Mouse (Mus musculus) layer of hippocampus, adult 2 months (tissue): ENCODE data around the gene Scp2. TPM values are rescaled to one million over a fixed set of nuclear protein-coding genes. Genes with fewer than 3 reads are reported as not detected.
"Not testable (repeated sequence)": the region's sequence is repeated elsewhere in the genome, so short reads cannot be mapped to it uniquely, and the experiment has no call there.

Experiments
- DNase-seq, 2 experiments: peaks; one replicate each; pipeline ENCODE4 v3.0.0; 2022; ENCODE audit warnings: low spot score in 2 of 2
- H3K27ac ChIP-seq: fragments of 200-600 bp; 2 replicates; pipeline ENCODE4 v1.8.1; 2022
- H3K4me3 ChIP-seq: fragments of 200-600 bp; 2 replicates; pipeline ENCODE4 v1.8.1; 2022; ENCODE audit warnings: mild to moderate bottlenecking
- CTCF ChIP-seq: fragments of 200-600 bp; conservative IDR thresholded peaks from 2 replicates; pipeline ENCODE4 v1.8.1; 2022; ENCODE audit warnings: antibody characterized with exemption, mild to moderate bottlenecking, moderate library complexity
- total RNA-seq, 2 experiments: library from RNA; stranded (reverse); gene quantifications; 2 replicates each; pipeline ENCODE4 v1.2.3; 2021

The Scp2 gene
- total RNA-seq, 2 experiments from 2014 or later = 91.8 to 96.0 TPM

DNA sequence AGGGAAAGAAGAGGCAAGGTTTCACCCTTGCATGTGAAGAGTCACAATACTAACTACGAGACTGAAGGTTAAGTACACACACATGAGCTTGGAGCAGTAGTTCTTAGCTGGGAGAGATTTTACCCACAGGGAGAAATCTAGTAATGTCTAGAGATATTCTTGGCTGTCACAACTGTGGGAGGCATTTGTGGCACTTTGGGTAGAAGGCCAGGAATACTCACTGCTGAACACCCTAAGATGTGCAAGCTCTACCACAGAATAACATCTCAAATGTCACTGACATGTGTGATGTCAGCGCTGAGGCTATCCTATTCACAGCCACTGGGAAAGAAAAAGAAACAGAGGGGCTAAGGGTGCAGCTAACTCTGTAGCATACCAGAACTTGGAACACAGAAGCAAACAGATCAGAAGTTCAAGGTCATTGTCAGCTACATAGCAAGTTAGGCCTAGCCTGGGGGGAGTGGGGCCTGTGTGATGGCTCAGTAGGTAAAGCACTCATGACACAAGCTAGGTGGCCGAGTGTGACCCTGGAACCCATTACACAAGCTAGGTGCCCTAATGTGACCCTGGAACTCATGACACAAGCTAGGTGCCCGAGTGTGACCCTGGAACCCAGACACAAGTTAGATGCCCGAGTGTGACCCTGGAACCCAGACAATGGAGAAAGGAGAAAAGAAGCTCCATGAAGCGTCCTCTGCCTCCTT is 61.6 kb downstream of the Scp2 start:
- no peak for TF ChIP-seq CTCF
- DNase-seq = no peak
- no peak overlapping the region for H3K27ac ChIP-seq
- H3K4me3 ChIP-seq = no peak overlapping the region

DNA sequence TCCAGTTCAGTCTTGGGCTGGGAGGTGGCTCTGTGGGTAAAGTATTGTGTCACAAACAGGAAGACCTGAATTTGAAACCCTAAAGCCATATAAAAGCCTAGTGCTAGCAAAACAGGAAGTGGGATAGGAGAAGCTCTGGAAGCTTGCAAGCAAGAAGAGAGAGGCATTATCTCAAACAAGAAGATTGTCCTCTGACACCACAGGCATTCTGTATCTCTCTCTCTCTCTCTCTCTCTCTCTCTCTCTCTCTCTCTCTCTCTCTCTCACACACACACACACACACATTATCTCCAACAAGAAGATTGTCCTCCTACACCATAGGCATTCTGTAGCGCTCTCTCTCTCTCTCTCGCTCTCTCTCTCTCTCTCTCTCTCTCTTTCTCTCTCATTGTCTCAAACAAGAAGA is 62.4 kb downstream of the Scp2 start:
- Histone ChIP-seq H3K27ac (no peak overlapping the region), H3K4me3 (no peak overlapping the region)
- TF ChIP-seq CTCF = no peak
- no peak for DNase-seq

DNA sequence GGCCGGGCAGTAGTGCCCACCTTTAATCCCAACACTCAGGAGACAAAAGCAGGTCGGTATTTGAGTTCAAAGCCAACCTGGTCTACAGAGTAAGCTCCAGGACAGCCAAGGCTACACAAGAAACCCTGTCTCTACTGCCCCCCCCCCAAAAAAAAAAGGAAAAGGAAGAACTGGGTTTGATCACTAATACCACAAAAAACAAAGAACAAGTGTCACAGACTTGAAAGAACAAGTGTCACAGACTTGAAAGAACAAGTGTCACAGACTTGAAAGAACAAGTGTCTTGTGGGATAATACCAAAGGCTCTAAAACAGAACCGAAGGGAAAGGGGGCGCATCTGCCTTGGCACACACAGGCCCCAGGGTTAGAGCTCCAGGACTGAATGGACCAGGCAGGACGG is 63.9 kb downstream of the Scp2 start:
- no peak for DNase-seq
- no peak for TF ChIP-seq CTCF
- H3K4me3 ChIP-seq = no peak overlapping the region
- no peak overlapping the region for H3K27ac ChIP-seq

DNA sequence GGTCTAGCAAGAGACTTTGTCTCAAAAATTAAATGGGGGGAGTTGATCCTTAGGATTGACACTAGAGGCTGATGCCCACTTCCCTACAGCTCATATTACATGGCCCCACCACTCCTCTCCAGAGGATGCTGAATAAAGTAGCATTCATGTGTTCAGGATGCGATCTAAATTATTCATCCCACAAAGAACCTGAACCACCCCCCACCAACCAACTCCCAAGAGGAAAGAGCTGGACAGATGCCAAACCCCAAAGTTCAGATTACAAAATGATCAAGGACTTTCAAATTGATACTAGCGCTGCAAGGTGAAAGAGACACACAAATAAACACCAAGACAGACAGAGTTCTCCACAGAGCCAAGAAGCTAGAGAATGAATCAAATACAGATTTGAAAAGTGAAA is 65.0 kb downstream of the Scp2 start:
- Histone ChIP-seq H3K4me3 (no peak overlapping the region), H3K27ac (no peak overlapping the region)
- no peak for TF ChIP-seq CTCF
- DNase-seq = no peak

DNA sequence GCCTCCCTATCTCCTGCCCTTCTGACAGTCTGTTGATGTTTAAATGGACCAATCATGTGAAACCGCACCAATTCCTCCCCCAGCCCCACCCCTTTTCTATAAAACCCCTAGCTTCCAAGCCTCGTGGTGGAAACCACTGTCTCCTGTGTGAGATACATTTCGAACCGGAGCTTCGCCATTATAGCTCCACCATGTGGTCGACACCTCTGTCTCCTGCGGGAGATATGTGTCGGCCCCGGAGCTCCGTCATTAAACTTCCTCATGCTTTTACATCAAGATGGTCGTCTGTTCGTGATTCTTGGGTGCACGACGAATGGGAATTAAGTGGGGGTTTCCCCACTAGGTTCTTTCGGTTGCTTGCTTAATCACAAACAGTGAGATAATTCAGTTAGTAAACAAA is 65.6 kb downstream of the Scp2 start:
- H3K27ac ChIP-seq, DNase-seq, H3K4me3 ChIP-seq: not testable (repeated sequence)
- peak; percentile 35 for TF ChIP-seq CTCF

DNA sequence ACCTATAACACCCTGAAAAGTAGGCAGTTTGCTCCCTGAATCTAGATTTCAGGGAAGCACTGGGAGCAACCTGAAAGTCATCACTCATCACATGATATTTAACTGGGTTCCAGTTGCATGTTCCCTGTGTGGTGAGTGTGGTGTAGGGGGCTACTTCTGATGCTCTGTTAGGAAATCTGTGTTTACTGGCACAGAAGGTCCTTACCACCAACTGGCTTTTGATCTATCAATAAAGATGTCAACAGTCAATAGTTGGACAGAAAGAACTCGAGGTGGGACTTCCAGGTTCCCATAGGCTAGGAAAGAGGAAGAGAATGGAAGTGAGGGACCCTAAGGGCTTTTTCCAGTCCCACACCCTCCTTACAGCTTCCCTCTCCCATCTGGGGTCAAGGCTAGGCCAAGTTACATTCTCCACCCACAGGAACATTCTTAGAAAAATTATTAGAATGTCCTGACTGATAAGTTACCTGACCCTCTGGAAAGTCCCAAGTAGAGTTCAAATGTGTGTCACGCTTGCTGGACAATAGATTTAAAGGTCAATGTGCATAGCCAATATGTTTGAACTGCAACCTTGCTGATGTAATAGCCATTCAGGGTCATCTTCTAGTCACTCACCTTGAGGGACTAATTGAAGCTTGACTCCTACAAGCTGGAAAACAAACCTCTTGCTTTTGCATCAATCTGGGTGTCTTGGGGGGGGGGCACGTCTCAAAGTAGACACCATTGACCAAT is 67.4 kb downstream of the Scp2 start:
- Histone ChIP-seq H3K4me3 (no peak overlapping the region), H3K27ac (no peak overlapping the region)
- no peak for TF ChIP-seq CTCF
- no peak for DNase-seq

DNA sequence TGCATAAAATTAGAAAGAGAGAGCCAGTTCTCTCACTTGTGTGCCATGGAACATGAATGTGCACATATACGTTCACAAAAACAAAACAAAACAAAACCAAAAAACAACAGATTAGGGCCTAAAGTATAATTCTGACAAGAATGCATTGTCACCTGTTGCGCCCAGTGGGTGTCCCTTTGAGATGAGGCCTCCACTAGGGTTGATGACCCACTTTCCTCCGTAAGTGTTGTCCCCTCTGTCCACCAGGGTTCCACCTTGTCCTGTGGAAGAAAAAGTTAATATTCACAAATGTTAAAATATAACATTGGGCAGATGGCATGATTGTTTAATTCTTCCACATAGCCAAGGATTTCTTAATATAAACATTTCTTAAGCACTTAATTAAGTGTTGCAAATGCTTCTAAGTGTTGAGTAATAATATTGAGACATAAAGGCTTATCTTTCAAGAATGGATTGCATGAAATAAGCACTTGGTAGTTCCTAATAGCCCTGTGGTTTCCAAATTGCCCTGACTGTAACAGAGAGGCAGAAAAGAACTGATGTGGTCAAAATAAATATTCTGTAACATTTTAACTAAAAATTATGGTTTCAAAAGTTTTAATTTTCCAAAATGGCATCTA is 70.5 kb downstream of the Scp2 start:
- TF ChIP-seq CTCF = no peak
- no peak overlapping the region for H3K4me3 ChIP-seq

DNA sequence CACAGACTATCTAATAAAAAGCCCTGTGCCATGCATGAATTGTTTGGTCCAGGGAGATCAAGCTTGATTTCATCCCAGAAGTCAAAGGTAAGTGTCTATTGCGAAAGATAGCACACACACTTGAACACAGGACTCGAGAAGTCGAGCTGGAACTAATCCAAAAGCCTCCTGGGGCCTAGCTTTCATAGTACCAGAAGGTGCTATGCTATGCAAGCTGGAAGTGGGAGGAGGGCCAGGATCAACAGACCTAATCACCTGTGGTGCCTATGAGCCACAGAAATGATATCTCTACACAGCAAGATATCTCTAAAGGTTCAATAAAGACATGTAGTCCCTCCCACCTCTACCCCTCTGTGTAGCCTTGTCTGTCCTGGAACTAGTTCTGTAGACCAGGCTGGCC is 72.7 kb downstream of the Scp2 start:
- DNase-seq = no peak
- no peak for TF ChIP-seq CTCF
- Histone ChIP-seq H3K27ac (no peak overlapping the region), H3K4me3 (no peak overlapping the region)

More for the DNA sequence above, 70.5 kb downstream of the Scp2 start:
- no peak for DNase-seq
- H3K27ac ChIP-seq = no peak overlapping the region

DNA sequence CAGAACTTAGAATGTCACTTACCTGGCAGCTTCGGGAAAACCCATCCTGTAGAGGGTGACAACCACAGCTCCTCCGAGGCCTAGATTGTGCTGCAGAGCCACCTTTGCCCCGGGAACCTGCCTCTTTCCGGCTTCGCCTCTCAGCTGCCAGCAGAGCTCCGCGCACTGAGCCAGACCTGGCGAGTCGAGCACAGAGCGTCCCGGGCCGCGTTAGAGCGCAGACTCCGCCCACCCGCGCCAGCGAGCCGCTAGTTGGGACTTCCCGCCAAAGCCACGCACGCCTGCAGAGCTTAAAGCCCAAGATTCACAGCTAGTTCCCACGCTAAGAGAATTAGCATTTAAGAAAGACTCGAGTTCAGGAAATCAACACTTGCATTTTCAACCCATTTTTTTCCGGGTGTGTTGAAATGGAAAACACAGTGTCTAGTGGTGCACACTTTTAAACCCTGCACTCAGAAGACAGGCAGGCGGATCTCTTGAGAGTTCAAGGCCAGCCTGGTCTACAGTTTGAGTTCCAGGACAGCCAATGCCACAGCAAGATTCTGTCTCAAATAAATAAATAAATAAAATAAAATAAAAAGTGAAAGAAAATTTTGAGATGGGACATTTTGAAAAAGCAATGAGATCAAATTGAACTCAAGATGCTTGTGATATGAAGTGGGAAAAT is 73.4 kb downstream of the Scp2 start:
- H3K4me3 ChIP-seq = peak overlapping the region; percentile 76
- H3K27ac ChIP-seq = peak overlapping the region; percentile 32
- peak; percentile 92 for DNase-seq
- TF ChIP-seq CTCF = no peak; the same call in 1 of the 2 replicates

DNA sequence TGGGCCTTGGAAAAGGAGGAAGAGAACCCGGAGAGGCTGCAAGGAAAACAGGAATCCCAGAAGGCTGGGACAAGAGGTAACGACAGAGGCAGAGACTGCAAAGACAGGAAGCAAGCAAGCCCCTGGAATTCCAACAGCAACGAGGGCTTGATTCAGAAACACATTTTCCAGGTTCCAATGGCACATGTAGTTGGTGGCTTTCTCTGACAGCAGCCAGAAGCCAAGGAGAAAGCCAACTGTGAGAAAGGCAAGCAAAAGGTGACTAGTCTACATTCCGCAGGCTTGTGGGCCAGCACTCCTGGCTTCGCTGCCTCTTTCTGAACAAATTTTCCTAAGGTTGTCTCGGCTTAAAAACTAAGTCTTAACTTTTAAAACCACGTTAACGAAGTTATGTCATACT is 74.1 kb downstream of the Scp2 start:
- DNase-seq = no peak
- peak overlapping the region; percentile 76 for H3K4me3 ChIP-seq
- peak overlapping the region; percentile 32 for H3K27ac ChIP-seq
- TF ChIP-seq CTCF = no peak

DNA sequence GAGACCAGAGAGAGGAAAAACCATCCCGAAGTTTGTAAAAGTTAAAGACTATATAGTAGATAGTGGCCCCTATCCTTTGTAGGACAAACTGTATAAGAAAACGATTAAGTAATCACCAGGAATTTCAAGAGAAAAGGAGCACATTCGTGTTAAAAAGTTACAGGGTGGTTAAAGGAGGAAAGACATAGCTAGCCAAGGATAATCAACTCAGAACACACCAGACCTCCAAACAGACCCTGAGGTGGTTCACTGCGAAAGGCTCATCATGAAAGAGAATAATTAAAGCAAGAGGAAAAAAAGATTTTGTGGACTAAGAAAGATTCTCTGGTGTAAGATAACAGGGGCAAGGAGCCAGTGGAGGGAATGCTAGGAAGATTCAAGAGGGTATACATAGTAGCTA is 74.5 kb downstream of the Scp2 start:
- Histone ChIP-seq H3K27ac (no peak overlapping the region; the same call in 1 of the 2 replicates), H3K4me3 (peak overlapping the region; percentile 76)
- no peak for DNase-seq
- no peak for TF ChIP-seq CTCF

DNA sequence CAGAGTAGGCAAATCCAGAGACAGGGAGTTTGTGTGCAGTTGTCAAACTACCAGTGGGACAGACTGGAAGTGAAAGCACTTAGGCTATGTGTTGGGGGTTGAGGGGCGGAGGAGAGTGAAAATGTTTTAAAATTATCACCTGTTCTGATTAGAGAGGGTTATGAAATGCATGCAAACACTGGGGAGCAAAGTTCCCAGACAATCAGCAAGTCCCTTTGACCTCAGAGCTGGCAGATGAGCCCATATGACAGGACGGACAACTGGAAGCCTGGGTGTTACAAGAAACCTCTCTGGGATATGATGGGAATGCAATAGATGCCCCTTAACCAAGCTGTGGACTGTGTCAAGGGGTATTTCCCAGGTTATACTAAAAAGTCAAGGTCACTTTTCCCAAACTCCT is 76.7 kb downstream of the Scp2 start:
- Histone ChIP-seq H3K27ac (no peak overlapping the region), H3K4me3 (no peak overlapping the region)
- TF ChIP-seq CTCF = no peak
- no peak for DNase-seq

DNA sequence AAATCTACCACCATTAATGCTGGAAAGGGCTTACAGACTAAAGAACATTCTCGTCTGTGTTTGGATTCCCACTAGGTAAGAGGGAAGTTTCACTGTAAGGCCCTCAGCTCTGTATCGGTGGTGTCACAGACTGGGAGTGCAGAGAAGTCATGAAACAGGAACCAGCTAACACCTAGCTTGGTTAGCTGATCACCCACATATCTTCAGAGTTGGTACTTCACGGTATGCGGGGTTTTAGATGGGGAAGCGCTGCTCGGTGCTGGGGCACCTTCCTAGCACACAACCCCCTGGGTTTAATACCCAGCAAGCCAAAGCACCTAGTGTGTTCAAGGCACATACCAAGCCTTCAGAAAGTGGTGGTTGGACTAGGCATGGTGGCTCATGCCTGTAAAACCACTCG is 77.5 kb downstream of the Scp2 start:
- no peak for DNase-seq
- Histone ChIP-seq H3K4me3 (no peak overlapping the region), H3K27ac (no peak overlapping the region)
- TF ChIP-seq CTCF = no peak
